Mouse (Mus musculus) CH12F3 (cell line): ENCODE results near the gene Tdpoz5.
"Not testable (repeated sequence)": the region's sequence is repeated elsewhere in the genome, so short reads cannot be mapped to it uniquely, and the experiment has no call there.

Experiments used
- in situ Hi-C: fragments of 300-500 bp; cut with MboI; formaldehyde crosslinking; loops from 2 replicates; pipeline ENCODE4 v1.14.3; 2020; ENCODE audit warnings: low sequenced_read_pairs

Tdpoz5 gene

GRCm38 (mm10) chr3:93961214-93961613 lies at the start of gene Tdpoz5:
TSS of gene Tdpoz5 (minus strand) at chr3:93961314.
- in situ Hi-C loops: not testable (repeated sequence)

- in situ Hi-C loops: not testable (repeated sequence)
Observed at GRCm38 (mm10) chr3:93968938-93969337, 7.8 kb upstream of the Tdpoz5 start.

GRCm38 (mm10) chr3:93943443-93943842 lies 17.7 kb downstream of the Tdpoz5 start, which contains the start of gene Gm9117:
TSS of gene Gm9117 (minus strand) at chr3:93943543.
- in situ Hi-C loops: not testable (repeated sequence)

DNA sequence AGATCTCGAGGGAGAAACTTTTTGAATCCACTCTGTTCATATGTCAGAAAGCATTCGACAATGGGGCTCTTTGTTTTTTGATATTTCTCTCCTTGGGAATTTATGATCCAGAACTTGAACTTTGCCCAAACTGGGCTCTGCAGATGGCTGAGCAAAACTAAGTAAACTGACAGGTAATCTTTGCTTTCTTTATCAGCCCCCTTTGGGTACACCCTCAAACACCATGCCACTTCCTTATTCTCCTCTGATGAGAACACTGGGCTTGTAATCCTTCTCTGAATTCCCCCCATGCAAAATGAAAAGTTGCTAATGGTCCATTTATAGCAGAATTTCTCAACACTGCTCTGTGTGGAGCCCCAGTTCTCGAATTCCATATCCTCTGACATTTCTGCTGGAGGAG lies 22.7 kb downstream of the Tdpoz5 start:
- in situ Hi-C loops: not testable (repeated sequence)
